Mouse (Mus musculus) liver, embryonic 14.5 days (tissue): Measurements from ENCODE around the gene Rps25. TPM values are rescaled to one million over a fixed set of nuclear protein-coding genes. Genes with fewer than 3 reads are reported as not detected.
"Not testable (repeated sequence)": the region's sequence is repeated elsewhere in the genome, so short reads cannot be mapped to it uniquely, and the experiment has no call there.

Source experiments
- ATAC-seq: fragments of 200-750 bp; cut with Nextera tagmentation; 2 replicates; pipeline ENCODE4 v1.8.0; 2017; ENCODE audit warnings: moderate number of reproducible peaks, mild to moderate bottlenecking, moderate library complexity; ENCODE audit not compliant: insufficient read depth
- DNase-seq, 3 experiments: peaks; one replicate each; pipeline ENCODE4 v3.0.0-alpha.2; 2012 to 2013; ENCODE audit warnings: low read depth in 3 of 3, low spot score in 3 of 3
- H3K27ac ChIP-seq: fragments of 300-500 bp; sonication (generic); 2 replicates; pipeline ENCODE4 v1.5.1; 2014; ENCODE audit warnings: moderate library complexity, mild to moderate bottlenecking, control low read depth, inconsistent platforms
- H3K27me3 ChIP-seq: fragments of 300-500 bp; sonication (generic); 2 replicates; pipeline ENCODE4 v1.6.1; 2014; ENCODE audit warnings: mild to moderate bottlenecking, low read length, moderate library complexity; ENCODE audit not compliant: control insufficient read depth, insufficient read depth
- H3K36me3 ChIP-seq: fragments of 300-500 bp; sonication (generic); replicated peaks from 2 replicates; pipeline ENCODE4 v1.6.1; 2014; ENCODE audit warnings: low read depth; ENCODE audit not compliant: control insufficient read depth, insufficient read depth
- H3K4me1 ChIP-seq, 2 experiments: fragments of 200-500 bp in 1 of 2; fragments of 300-500 bp in 1 of 2; sonication (generic) in 1 of 2; replicated peaks; 2 replicates each; pipeline ENCODE4 v1.6.1; 2012 to 2014; ENCODE audit warnings: antibody characterized with exemption in 1 of 2, inconsistent platforms in 1 of 2, low read length in 1 of 2; ENCODE audit not compliant: control insufficient read depth in 2 of 2, insufficient read depth in 2 of 2
- H3K4me2 ChIP-seq: fragments of 300-500 bp; sonication (generic); 2 replicates; pipeline ENCODE4 v1.6.1; 2014; ENCODE audit warnings: low read depth, mild to moderate bottlenecking, control low read depth, moderate library complexity
- H3K4me3 ChIP-seq, 2 experiments: fragments of 200-500 bp in 1 of 2; fragments of 300-500 bp in 1 of 2; sonication (generic) in 1 of 2; 2 replicates each; pipeline ENCODE4 v1.5.1; 2012 to 2014; ENCODE audit warnings: low read depth in 2 of 2, low read length in 2 of 2, mild to moderate bottlenecking in 2 of 2, control low read depth in 1 of 2, inconsistent platforms in 1 of 2, moderate library complexity in 1 of 2; ENCODE audit not compliant: insufficient read depth in 1 of 2
- H3K9ac ChIP-seq: fragments of 300-500 bp; sonication (generic); replicated peaks from 2 replicates; pipeline ENCODE4 v1.6.1; 2014; ENCODE audit warnings: mild to moderate bottlenecking, control low read depth, moderate library complexity
- H3K9me3 ChIP-seq: fragments of 300-500 bp; sonication (generic); 2 replicates; pipeline ENCODE4 v1.6.1; 2016; ENCODE audit warnings: low read length, mixed read lengths; ENCODE audit not compliant: control insufficient read depth
- CTCF ChIP-seq: IDR thresholded peaks from 2 replicates; pipeline ENCODE4 v1.5.1; 2016; ENCODE audit warnings: antibody characterized with exemption, low read depth, control low read depth
- EP300 ChIP-seq: IDR thresholded peaks from 2 replicates; pipeline ENCODE4 v1.6.1; 2016; ENCODE audit warnings: antibody characterized with exemption, low read depth
- WGBS: fragments of 180-500 bp; shearing (Covaris S2); extraction: QIAGEN DNeasy Blood & Tissue Kit; methylation state at CpG from one replicate; pipeline ENCODE4 v1.1.7; 2014; ENCODE audit not compliant: insufficient replicate concordance; 5-methylcytosine and 5-hydroxymethylcytosine counted together
- polyA plus RNA-seq, 2 experiments: library from polyadenylated mRNA; depleted of rRNA in 1 of 2; stranded (reverse) in 1 of 2; unstranded in 1 of 2; fragments of >200 nt; fragmentation: Nextera tagmentation in 1 of 2; extraction: Ambion mirVana in 1 of 2; gene quantifications; 2 replicates each; pipeline versions ENCODE4 v1.2.1 to v1.2.3; 2012 to 2014

Rps25 gene
- polyA plus RNA-seq, 2 experiments = 717 to 1,614 TPM

- Histone ChIP-seq H3K4me1 (peaks cover 6 to 7% of the 10 kb centered on the region in 2 experiments; a peak in 3 of 4 replicates), H3K9me3 (no peaks in the 10 kb centered on the region), H3K36me3 (0 out of 2 replicates have a peak, but pooled peaks cover 1% of the 10 kb centered on the region), H3K9ac (no peak overlapping the region), H3K27me3 (no peaks in the 10 kb centered on the region), H3K27ac (no peak overlapping the region), H3K4me3 (no peak overlapping the region), H3K4me2 (no peak overlapping the region)
- DNase-seq (no peak), ATAC-seq (no peak)
- WGBS = 59% methylated on average over 3 of the region's 3 CpGs
- TF ChIP-seq EP300 (no peak), CTCF (peak; percentile 75)
Measured at GRCm38 (mm10) chr9:44364480-44364879, 42.5 kb upstream of the Rps25 start.

- no peak overlapping the region; the same call in 1 of the 2 replicates for H3K27ac ChIP-seq
- ATAC-seq (no peak), DNase-seq (no peak)
- H3K4me1 ChIP-seq = peaks cover 5 to 12% of the 10 kb centered on the region in 2 experiments
- H3K4me2 ChIP-seq = no peak overlapping the region
- no peaks in the 10 kb centered on the region for H3K9me3 ChIP-seq
- no peak overlapping the region for H3K4me3 ChIP-seq
- TF ChIP-seq EP300 = no peak
- TF ChIP-seq CTCF = no peak
- H3K36me3 ChIP-seq = no peaks in the 10 kb centered on the region
- no peaks in the 10 kb centered on the region for H3K27me3 ChIP-seq
- H3K9ac ChIP-seq = no peak overlapping the region; the same call in 1 of the 2 replicates
Measured at GRCm38 (mm10) chr9:44373386-44373785, 33.6 kb upstream of the Rps25 start.

- no peak for ATAC-seq
- 77% methylated on average over 6 of the region's 6 CpGs for WGBS
- no peaks in the 10 kb centered on the region for H3K27me3 ChIP-seq
- no peak overlapping the region for H3K4me2 ChIP-seq
- TF ChIP-seq CTCF = no peak
- TF ChIP-seq EP300 = no peak
- H3K4me3 ChIP-seq = no peak overlapping the region
- H3K9ac ChIP-seq = no peak overlapping the region
- no peak overlapping the region for H3K27ac ChIP-seq
- peaks cover 5% of the 10 kb centered on the region for H3K36me3 ChIP-seq
- DNase-seq = no peak
- H3K9me3 ChIP-seq = no peaks in the 10 kb centered on the region
- H3K4me1 ChIP-seq = peaks cover 15 to 24% of the 10 kb centered on the region in 2 experiments
Measured at GRCm38 (mm10) chr9:44376141-44376540, 30.8 kb upstream of the Rps25 start.

GRCm38 (mm10) chr9:44377335-44377734, 29.6 kb upstream of the Rps25 start:
- H3K27ac ChIP-seq, DNase-seq, H3K9ac ChIP-seq, H3K4me3 ChIP-seq, H3K27me3 ChIP-seq, H3K9me3 ChIP-seq, ATAC-seq: not testable (repeated sequence)
- H3K36me3 ChIP-seq = peaks cover 15% of the 10 kb centered on the region
- peaks cover 15 to 24% of the 10 kb centered on the region in 2 experiments for H3K4me1 ChIP-seq
- H3K4me2 ChIP-seq = peak overlapping the region; percentile 72; the same call in 1 of the 2 replicates
- WGBS = 55% methylated on average over 2 of the region's 2 CpGs

GRCm38 (mm10) chr9:44378153-44378730, 28.7 kb upstream of the Rps25 start:
- DNase-seq = no peak
- Histone ChIP-seq H3K27me3 (no peaks in the 10 kb centered on the region), H3K4me3 (peak overlapping the region; percentile 78 to 92), H3K9ac (peak overlapping the region; percentile 83), H3K9me3 (no peaks in the 10 kb centered on the region), H3K27ac (peak overlapping the region; percentile 86), H3K4me2 (peak overlapping the region; percentile 72), H3K36me3 (peaks cover 24% of the 10 kb centered on the region), H3K4me1 (peaks cover 15 to 24% of the 10 kb centered on the region in 2 experiments)
- 38% methylated on average over 5 of the region's 5 CpGs for WGBS
- ATAC-seq = no peak
- no peak for TF ChIP-seq CTCF
- TF ChIP-seq EP300 = no peak
